In the genomic region with DNA sequence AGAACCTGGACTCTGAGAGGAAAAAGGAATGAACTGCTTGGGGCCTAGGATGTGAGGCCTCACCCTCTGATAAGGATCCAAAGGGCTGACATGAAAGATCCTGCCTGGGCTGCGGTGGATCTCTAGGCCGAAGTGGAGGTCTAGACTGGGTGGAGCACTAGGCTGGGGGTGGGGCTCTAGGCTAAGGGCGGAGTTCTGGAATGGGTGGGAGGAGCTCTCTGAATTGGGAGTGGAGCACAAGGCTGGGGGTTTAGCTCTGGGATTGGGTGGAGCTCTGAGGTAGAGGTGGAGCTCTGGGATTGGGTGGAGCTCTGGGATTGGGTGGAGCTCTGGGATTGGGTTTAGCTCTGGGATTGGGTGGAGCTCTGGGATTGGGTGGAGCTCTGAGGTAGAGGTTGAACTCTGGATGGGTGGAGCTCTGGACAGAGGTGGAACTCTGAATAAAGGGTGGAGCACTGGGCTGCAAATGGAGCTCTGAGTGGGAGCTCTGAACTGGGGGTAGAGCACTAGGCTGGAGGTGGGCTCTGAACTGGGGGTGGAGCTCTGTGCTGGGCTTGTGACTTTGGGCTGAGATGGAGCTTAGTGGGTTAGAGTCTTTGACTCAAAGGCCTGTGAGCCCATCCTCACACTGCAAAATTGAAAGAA, we compare ENCODE assay signal across 8 mouse cellular contexts.
A peak's percentile ranks its signal among the peaks of the same experiment; 100 is the strongest.
DNase-seq lines count a peak whose midpoint lies in the region; ATAC-seq and TF ChIP-seq lines count a peak whose summit lies in the region.

No protein-coding gene starts in this region.

- H3K36me3 ChIP-seq in lung, postnatal 0 days (ENCODE audit: insufficient read depth, low read length) = no peaks in the 10 kb centered on the region
- no peaks in the 10 kb centered on the region for H3K36me3 ChIP-seq in forebrain, embryonic 14.5 days (ENCODE audit: control insufficient read depth, insufficient read depth, low read length)
- H3K36me3 ChIP-seq in intestine, embryonic 14.5 days (ENCODE audit: control insufficient read depth, insufficient read depth, low read length) = no peaks in the 10 kb centered on the region
- no peaks in the 10 kb centered on the region for H3K36me3 ChIP-seq in midbrain, embryonic 10.5 days

- 11% methylated on average over 3 of the region's 3 CpGs for WGBS in lung, postnatal 0 days
- WGBS in forebrain, embryonic 14.5 days = 23% methylated on average over 3 of the region's 3 CpGs
- WGBS in intestine, embryonic 14.5 days = 19% methylated on average over 3 of the region's 3 CpGs
- 24% methylated on average over 3 of the region's 3 CpGs for WGBS in midbrain, embryonic 10.5 days

- no peak overlapping the region for H3K27ac ChIP-seq in lung, postnatal 0 days (ENCODE audit: low read length)
- H3K27ac ChIP-seq in forebrain, embryonic 14.5 days (ENCODE audit: low read depth, low read length) = peak overlapping the region; percentile 46; the same call in 1 of the 2 replicates
- no peak overlapping the region for H3K27ac ChIP-seq in intestine, embryonic 14.5 days (ENCODE audit: low read depth)
- peak overlapping the region; percentile 49; the same call in 1 of the 2 replicates for H3K27ac ChIP-seq in midbrain, embryonic 10.5 days (replicated peaks)

- no peaks in the 10 kb centered on the region for H3K9me3 ChIP-seq in lung, postnatal 0 days (ENCODE audit: low read length)
- H3K9me3 ChIP-seq in forebrain, embryonic 14.5 days (replicated peaks; ENCODE audit: control insufficient read depth, low read length) = 0 out of 2 replicates have a peak, but pooled peaks cover 2% of the 10 kb centered on the region
- H3K9me3 ChIP-seq in intestine, embryonic 14.5 days (ENCODE audit: control insufficient read depth, low read length) = no peaks in the 10 kb centered on the region
- no peaks in the 10 kb centered on the region for H3K9me3 ChIP-seq in midbrain, embryonic 10.5 days (replicated peaks)

- no peak for DNase-seq in lung, postnatal 0 days (ENCODE audit: low spot score)
- DNase-seq in lung, postnatal 25 days (ENCODE audit: low spot score) = no peak
- no peak for DNase-seq in forebrain, embryonic 14.5 days (ENCODE audit: low spot score)
- DNase-seq in intestine, embryonic 14.5 days (ENCODE audit: low spot score) = no peak
- DNase-seq in midbrain, embryonic 10.5 days (ENCODE audit: low spot score) = no peak
- DNase-seq in left cerebral cortex, adult 8-10 months (ENCODE audit: low spot score in 2 of 2) = no peak
- no peak for DNase-seq in thymus, postnatal 25 days
- DNase-seq in layer of hippocampus, postnatal 25 days (ENCODE audit: extremely low spot score in 1 of 2, low spot score in 1 of 2) = no peak

- no peak for TF ChIP-seq EP300 in lung, postnatal 0 days (IDR thresholded peaks at IDR 0.05)

- H3K4me1 ChIP-seq in lung, postnatal 0 days (ENCODE audit: insufficient read depth, low read depth, low read length) = no peaks in the 10 kb centered on the region
- 0 out of 2 replicates have a peak, but pooled peaks cover 4% of the 10 kb centered on the region for H3K4me1 ChIP-seq in forebrain, embryonic 14.5 days (ENCODE audit: control insufficient read depth, insufficient read depth, low read length)
- 0 out of 2 replicates have a peak, but pooled peaks cover 4% of the 10 kb centered on the region for H3K4me1 ChIP-seq in intestine, embryonic 14.5 days (replicated peaks; ENCODE audit: control insufficient read depth, insufficient read depth, low read length)
- H3K4me1 ChIP-seq in midbrain, embryonic 10.5 days = peaks cover 18% of the 10 kb centered on the region

- no peak overlapping the region for H3K4me2 ChIP-seq in lung, postnatal 0 days (replicated peaks; ENCODE audit: low read depth, low read length)
- no peak overlapping the region for H3K4me2 ChIP-seq in forebrain, embryonic 14.5 days (ENCODE audit: low read length)
- H3K4me2 ChIP-seq in intestine, embryonic 14.5 days (ENCODE audit: low read length) = no peak overlapping the region

- ATAC-seq in lung, postnatal 0 days = peak; percentile 56
- ATAC-seq in forebrain, embryonic 14.5 days = peak; percentile 60
- peak; percentile 81 for ATAC-seq in intestine, embryonic 14.5 days (replicated peaks; ENCODE audit: low FRiP score, low TSS enrichment, low read depth)

- H3K27me3 ChIP-seq in lung, postnatal 0 days (replicated peaks; ENCODE audit: insufficient read depth, low read length) = no peaks in the 10 kb centered on the region
- no peaks in the 10 kb centered on the region for H3K27me3 ChIP-seq in forebrain, embryonic 14.5 days (replicated peaks; ENCODE audit: control insufficient read depth, insufficient read depth, low read length)
- no peaks in the 10 kb centered on the region for H3K27me3 ChIP-seq in intestine, embryonic 14.5 days (replicated peaks; ENCODE audit: control insufficient read depth, insufficient read depth, low read length)
- peaks cover 62% of the 10 kb centered on the region for H3K27me3 ChIP-seq in midbrain, embryonic 10.5 days (ENCODE audit: low read depth, poor library complexity, severe bottlenecking)

- no peak overlapping the region for H3K4me3 ChIP-seq in lung, postnatal 0 days (ENCODE audit: low read depth, low read length)
- no peak overlapping the region for H3K4me3 ChIP-seq in forebrain, embryonic 14.5 days (ENCODE audit: low read depth, low read length)
- H3K4me3 ChIP-seq in intestine, embryonic 14.5 days (ENCODE audit: low read depth, low read length) = no peak overlapping the region
- no peak overlapping the region for H3K4me3 ChIP-seq in midbrain, embryonic 10.5 days

- no peak overlapping the region for H3K9ac ChIP-seq in lung, postnatal 0 days (replicated peaks; ENCODE audit: low read depth)
- H3K9ac ChIP-seq in forebrain, embryonic 14.5 days (ENCODE audit: low read length) = no peak overlapping the region
- no peak overlapping the region for H3K9ac ChIP-seq in intestine, embryonic 14.5 days (ENCODE audit: low read length)

- no peak for TF ChIP-seq CTCF in lung, postnatal 0 days (IDR thresholded peaks at IDR 0.05)

Comparison
In these comparisons a context has a peak if more than half of its experiments do, and no peak if none do; other contexts are left out.
1. H3K27ac ChIP-seq: peak in forebrain, embryonic 14.5 days (single experiment) and midbrain, embryonic 10.5 days (single experiment); none in lung, postnatal 0 days (single experiment) and intestine, embryonic 14.5 days (single experiment).
2. Peak in every context shown above with its lines, with median percentiles within 50 percentile points of each other: ATAC-seq.